Mouse (Mus musculus) thymus, postnatal 10 days (tissue): Measurements from ENCODE around the gene Mecom.

Source experiments
- DNase-seq, 2 experiments: peaks; one replicate each; pipeline ENCODE4 v3.0.0; 2021; ENCODE audit warnings: low spot score in 2 of 2

Gene Mecom

DNA sequence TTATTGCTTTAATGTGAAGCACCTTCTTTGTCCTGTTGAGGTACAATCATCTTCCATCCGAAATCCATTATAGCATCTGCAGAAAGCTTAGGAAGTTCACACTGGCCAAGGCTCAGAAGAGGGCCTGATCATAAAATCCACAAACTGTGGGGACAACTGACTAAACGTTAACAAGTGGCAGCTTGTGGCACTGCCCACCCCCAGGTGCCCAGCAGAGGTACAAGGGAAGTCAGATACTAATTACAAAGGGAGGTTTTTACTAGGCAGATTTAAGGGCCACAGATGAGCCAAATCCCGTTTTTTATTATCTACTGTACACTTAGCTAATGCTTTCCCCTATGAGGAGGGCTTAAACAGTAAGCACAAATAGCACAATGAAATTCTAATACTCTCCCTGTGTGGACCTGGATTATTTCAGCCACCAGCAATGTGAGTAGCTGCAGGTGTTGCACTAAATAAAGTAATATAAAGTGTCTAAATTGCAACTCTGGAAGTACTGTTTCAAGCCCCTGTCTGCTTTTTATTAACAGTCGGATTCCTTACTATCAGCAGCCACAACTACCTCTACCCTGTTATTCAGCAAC lies 443.2 kb downstream of the Mecom start:
- no peak for DNase-seq

DNA sequence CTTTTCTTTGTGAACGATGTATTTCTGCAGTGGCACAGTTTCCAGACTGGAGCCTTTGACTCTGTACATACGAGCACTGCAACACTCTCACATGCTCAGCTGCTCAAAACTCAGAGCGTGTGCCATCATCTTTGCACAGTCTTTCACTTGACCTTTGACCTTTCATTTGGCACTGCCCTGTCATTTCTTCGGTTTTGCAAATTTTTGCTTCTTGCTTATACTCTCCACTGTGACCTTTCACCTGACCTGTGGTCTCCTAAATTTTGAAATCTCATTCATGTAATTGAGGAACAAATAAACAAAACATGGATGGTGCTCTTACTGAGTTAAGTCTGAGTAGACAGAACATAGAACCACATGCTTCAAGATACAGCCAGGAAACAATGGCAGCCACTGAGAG lies 446.7 kb downstream of the Mecom start:
- DNase-seq: no peak

DNA sequence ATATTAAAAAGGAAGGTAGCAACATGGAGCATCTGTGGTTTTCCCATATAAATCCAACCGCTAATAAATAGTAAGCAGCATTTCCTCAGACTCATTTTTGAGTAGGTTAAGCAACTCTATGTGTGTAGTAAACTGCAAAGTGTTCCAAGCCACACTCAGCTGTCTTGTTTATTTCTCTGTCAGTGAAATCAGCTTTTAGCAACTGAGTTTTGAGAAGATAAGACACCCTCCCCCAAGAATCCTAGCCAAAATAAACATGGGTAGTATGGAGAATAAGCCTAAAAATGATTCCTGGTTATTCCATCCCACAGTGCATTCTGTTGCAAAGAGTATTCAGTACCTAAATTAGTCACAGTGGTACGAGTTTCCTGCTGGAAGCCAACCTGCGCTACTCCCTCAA lies 450.1 kb downstream of the Mecom start:
- no peak for DNase-seq

DNA sequence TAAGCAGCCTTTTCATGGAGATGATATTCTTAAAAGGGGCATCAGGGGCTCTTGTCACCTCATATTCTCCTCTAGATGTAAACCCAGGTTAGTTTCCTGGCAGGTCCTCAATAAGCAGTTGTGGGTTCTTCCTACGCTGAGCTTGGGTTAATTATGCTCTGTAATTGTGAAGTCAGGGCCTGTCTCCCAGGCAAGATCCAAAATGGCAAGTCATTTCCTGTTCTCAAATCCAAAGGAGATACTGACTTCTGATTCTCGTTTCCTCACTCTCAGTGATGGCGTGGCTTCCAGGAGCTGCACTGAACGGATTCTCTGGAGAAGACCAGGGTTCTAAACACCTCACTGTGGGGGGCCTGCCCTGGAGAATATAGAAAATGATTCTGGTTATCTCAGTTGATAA lies 450.7 kb downstream of the Mecom start:
- no peak for DNase-seq

DNA sequence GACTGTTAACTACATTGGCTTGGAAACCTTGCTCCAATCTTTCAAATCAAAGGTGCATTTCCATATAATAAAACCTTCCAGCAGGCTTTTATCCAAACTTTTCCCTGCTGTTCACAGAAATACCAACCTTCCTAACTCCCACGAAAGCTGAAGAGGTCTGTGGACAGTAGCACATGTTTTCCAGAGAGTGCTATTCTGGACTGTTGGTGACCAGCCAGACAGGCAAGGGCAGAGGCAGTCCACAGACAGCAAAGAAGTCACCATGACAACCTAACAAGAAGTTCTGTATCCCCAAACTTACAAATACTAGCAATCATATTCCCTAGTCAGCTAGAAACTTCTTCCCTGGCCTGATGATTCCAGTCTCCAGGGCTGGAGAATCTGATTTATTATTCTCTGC lies 454.8 kb downstream of the Mecom start:
- no peak for DNase-seq

DNA sequence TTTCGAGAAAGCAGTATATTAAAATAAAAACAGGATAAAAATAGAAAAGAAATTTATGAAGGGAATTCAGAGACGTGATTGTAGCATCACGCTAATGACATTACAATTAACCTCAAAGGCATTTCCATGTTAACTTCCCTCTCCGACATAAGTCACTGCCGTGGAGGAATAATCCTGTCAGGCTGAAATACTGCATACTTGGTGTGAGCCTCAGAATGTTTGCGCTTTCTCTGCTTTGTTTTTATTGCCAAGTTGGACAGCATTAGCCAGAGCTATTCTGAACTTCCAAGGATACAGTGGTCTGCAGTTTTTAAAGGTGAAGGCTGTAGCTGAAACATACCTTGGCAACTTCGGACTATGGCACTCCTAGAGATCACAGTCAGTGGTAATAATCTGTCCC lies 455.3 kb downstream of the Mecom start:
- DNase-seq: no peak

DNA sequence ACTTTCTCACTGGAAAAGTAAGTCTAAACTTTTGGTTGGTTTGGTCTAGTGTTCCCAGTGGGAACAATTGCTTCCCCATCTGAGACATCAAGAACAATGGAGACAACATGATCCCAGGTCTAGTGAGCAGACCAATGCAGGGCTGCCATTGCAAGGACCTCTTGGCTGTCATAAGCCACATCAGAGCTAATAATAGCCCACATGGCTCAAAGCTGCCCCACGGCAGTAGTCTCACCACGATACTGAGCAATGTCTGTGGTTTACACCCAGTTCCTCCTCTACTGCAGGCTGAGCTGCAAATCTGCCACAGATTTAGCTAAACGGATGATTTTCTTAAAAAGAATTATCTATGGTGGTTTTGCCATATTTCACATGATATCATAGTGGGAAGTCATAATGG lies 455.9 kb downstream of the Mecom start:
- no peak for DNase-seq

DNA sequence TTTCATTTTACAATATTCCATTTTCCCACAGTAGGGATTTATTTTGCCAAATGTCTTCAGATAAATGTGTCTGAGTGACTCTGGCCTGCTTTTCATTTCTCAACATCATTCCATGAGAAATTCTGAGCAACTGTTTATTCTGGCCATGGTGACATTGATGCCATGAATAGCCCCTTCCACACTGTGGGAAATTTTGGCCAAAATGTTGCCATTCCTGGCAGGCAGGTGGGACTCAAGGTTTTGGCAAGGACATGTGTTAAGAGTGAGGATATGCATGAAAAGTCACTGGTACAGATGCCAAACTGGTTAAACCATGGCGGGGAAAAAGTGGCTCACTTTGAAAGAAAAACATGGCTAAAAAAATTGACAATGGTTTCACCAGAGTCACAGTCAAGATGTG lies 456.4 kb downstream of the Mecom start:
- DNase-seq: no peak

DNA sequence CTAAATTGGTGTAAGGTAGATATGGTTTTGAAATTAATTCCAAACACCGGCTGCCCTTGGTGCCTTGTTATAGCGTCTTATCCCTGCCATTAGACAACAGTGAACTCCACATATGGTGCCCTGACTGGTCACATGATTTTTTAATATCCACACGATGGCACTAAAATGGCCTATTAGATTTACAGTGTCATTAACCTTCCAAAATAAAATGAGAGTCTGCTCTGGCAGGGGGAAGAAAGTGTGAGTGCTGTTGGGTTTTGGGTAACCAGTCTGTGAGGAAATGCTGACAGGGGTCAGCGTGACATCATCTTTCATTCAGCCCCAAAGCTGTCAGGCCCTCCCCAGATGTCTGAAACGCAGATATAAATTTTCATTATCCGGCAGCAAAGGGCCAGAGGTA lies 461.7 kb downstream of the Mecom start:
- no peak for DNase-seq

DNA sequence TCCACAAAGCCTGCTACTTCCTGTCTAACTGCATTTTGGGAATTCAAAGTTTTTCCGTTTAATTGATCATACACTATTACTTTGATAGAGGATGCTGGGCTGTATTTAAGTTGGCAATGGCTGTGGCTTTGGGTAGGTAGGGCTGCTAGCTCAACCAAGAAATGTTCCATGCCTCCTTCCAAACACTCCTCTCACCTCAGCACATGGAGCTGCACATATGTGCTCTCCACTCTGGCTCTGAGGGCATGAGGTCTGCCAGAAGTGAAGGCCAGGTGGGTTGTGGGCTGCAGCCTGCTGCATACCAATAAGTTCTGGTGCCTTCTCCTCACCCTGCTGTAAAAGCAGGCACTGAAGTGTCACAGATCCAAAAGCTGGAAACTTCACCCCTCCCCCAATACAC lies 464.0 kb downstream of the Mecom start:
- DNase-seq: no peak

DNA sequence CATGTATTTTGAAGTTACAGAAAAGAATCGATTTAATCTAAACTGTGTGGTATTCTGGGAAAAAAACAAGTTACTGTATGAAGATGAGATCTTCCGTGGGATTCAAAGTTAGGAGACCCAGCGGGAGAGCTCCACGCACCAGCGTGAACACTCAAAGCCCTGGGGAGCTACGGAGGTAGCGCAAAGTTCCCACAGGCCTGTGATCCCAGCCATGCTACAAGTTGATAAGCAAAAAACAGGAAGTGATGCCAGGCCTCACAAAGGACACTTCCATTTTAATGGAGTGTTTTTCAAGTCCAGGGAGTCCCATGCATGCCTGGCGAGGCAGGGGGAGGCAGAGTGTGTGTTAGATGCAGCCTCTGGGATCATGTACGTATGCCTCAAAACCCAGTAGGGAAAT lies 464.5 kb downstream of the Mecom start:
- no peak for DNase-seq

DNA sequence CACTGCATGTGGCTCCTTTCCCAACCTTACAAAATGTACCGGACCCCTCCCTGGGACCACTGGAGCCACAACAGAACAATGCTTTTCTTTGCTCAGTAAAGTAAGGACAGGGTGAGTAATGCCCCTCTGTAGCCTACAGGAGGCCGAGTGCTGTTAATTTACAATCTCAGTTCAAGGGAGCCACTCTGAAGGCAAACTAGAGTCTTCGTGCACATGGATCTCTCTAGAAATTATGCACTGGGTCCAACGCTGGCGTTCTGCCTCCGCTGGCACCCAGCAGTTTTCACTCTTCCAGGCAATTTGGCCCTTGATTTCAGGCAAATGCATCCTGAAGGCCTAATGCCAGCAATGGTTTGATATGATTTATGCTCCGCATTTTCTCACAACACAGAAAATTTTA lies 467.0 kb downstream of the Mecom start:
- DNase-seq: no peak

DNA sequence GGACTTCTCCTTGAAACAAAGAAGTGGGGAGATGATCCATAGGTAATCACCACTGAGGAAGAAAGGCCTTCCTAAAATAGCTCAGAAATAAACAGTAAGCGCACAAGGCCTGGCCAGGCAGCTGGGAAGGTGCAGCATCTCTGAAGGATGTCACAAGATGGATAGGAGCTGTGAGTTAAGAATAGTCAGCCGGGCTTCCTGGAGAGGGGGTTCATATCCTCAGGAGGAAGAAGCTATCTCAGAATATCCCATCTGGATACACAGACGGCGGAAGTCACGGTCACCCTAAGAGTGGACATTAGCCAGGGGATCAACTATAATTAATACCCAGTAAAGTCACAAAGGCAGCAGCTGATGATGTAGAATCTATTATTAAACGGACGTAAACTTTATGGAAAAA lies 471.3 kb downstream of the Mecom start:
- DNase-seq: no peak

DNA sequence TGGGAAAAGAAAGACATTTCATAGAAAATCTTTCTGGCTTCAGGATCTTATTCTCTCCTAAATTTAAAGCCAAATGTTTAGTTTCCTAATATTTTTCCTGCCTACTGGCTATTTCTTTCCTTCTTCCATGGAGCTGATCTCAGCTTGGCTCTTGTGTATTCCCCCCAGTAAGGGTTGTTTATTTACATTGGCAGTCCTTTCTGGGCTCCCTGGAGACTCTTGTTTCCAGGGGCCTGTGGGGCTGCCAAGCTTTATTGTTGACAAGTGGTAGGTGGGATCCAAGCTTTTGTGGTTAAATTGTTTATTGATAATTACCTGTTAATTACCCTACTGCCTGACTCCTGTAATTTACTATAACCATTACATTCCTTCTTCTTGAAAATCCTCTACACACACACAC lies 476.5 kb downstream of the Mecom start:
- no peak for DNase-seq

DNA sequence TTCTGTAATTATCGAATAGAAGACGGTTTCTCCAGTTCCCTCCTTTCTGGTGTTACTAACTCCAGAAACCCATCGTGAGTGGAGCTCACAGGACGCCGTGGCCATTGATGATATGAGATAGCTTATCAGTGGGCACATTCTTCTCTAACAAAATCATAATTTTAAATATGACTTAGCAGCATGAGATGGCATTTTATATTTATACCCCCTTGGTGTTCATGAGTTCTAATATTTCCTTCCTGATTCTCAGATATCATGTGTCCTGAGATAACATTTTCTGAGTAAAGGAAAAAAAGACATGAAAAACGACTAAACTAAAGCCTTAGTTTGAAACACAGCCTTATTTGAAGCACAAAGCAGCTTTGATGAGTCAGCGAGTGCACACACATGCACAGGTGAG lies 481.3 kb downstream of the Mecom start:
- DNase-seq: no peak

DNA sequence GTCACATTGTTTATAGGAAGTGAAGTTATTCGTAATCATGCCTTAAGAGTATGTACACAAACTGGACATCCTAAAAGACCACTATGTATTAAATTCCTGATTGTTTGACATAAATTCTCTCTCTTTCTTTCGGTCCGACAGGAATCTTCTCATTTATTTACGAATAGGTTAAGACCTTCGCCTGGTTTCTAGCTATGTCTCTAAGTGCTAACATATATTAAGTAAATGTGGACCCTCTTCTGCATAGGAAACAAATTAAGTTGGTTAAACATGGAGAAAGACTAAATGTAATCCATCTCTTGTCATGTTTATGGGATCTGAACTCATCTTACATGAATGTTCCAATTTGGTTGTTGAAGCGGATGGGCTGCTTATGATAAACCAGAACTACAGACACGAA lies 487.8 kb downstream of the Mecom start:
- DNase-seq: no peak

DNA sequence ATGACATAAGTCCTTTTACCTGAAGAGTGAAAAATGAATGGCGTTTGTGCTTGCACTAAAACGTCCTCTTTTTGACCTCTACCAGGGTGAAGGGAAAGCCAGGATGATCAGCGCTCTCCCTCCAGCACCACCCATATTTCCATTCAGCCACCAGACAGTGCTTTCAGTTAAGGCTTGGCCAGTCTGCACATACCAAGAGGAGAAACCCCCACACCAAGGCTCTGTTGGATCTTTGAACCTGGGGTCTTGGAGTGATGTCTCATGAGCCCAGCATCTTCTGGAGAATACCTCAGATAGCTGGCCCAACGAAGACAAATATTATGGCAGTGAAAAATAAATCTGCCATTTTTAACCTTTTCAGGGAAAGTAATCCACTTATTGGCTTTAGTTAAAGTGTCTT lies 488.2 kb downstream of the Mecom start:
- no peak for DNase-seq

DNA sequence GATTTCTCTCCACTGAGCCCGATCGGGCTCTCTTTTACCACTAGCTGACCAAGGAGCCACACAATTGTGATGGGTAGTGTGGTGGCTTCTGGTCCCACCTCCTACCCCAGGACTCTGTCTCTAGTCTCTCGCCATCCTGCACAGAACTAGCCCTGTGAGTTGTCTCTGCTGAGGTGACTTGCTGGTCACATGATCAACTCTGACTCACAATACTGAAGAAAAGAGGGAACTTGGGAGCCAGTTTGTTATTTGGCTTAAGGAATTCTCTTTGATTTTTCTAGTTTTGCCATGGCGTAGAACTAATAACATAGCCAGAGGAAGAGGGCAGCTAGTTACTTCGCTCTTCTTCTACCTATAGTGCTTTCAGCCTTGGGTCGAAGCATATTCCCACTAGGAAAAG lies 496.5 kb downstream of the Mecom start:
- no peak for DNase-seq

DNA sequence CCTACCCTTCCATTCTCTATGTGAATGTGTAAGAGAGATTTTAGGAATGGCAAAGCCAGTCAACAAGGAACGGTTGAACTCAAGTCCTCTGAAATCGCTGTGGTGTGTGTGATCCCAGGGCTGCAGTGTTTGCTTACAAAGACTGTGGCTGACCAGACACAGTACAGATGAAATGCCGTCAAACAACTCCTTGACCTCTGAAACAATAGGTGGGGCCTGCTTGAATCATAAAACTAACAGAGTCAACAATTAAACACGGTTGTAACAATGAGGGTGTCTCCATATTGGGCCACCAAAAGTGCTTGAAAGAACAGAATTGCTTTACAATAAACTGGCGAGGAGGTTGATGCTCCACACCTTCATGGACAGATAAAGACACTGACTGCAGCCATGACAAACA lies 497.0 kb downstream of the Mecom start:
- DNase-seq: no peak

DNA sequence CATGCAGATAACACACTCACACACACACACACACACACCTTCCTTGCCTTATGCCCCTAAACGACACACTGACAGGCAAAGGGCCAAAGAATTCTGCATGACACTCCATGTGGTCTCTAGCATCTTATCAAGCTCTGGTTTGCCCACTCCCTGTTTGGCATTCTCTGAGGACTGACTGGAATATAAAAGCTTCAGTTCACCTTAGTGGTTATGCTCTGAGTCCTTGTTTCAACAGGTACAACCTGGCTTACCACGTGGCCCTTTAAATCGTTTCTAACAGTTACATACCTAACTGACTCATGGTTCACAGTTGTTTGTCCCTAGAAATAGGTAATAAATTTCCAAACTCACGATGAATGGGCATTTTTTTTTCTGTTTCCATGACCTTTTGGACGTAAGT lies 499.0 kb downstream of the Mecom start:
- no peak for DNase-seq

DNA sequence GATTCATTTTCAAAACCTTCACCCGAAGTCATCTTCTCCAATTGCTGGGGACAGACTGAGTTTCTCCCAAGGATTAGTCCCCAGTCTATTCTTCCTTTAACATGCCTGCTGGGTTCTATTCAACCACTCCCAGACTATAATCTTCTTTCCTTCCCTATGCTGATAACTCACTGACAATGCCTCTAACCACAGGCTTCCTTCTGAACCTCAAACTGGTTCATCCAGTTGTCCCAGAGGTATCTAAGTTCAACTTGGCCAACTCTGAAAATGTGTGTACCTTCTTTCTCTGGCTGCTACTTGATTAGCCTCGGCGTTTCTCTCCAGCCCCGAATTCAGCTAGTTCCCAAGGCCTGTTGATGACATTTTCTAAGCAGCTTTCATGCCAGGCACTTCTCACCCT lies 499.7 kb downstream of the Mecom start:
- no peak for DNase-seq

DNA sequence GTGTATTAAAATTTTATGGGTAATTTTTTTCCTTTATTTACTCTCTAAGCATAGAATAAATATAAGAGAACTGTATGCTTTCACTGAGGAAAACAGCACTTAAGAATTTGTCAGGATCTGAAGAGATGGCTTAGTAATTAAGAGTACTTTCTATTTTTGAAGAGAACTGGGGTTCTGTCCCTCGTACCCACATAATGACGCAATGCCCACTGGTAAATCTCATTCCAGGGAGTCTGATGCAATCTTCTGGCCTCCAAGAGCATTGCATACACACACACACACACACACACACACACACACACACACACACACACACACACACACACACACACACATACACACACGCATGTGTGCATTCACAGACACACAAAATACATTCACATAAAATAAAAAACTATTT lies 504.3 kb downstream of the Mecom start:
- DNase-seq: no peak

DNA sequence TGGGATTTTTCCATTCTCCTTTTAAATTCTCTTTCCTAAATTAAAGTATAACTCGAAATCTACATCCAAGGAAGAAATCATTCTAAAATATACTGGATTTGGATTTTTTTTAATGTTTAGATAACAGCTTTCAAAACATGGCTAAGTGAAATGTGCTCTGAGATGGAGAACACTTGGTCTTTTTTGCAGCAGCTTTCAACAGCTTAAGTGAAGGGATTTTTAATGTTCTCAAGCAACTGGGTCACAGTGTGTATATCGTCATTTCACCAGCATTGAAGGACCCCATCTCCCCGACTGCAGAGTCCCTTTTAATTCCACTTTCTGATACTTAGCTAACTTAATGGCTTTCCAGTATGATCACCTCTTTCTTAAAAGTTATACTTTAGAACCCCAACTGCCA lies 509.3 kb downstream of the Mecom start:
- DNase-seq: no peak

DNA sequence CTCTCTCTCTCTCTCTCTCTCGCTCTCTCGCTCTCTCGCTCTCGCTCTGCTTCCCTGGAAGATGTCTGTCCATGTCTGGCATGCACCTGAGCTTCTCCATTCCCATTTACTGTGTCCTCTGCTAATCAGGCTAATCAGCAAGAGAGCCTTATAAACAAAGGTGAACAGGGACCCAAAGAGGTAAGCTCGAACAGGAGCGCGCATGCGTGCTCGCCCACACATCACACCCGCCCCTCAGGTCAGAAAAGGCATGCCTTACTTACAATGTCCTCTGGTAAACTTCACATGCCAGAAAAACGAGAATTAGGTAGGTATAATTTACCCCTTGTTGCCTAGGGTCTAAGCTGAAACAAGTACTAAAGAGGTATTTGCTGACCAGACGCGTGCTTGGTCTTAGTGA lies 527.8 kb downstream of the Mecom start:
- DNase-seq: no peak

DNA sequence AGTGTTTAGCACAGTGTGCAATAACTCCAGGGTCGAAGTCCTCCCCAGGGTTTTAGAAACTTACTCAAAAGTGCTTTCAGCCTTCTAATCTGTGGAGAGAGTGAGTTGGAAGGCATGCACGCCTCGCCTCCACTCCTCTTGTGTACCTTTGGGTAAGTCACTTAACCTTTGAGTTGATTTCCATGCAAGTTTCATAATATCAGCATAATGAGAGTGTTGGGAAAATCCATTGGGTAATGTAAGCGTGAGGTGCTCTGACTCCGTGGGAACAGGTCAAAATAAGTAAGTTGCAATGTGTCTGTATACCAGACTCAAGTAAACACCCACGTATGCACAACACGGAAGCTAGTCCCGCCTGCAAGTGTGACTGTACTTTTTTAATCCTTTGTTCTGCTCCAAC lies 528.4 kb downstream of the Mecom start:
- no peak for DNase-seq
